Mouse (Mus musculus) erythroblast, embryonic 14.5 days (primary cell): Measurements from ENCODE around the gene Olfr1472. TPM values are rescaled to one million over a fixed set of nuclear protein-coding genes. Genes with fewer than 3 reads are reported as not detected.
"Not testable (repeated sequence)": the region's sequence is repeated elsewhere in the genome, so short reads cannot be mapped to it uniquely, and the experiment has no call there.

Experiments
- H3K27me3 ChIP-seq: 2 replicates; pipeline ENCODE4 v1.6.1; 2012; ENCODE audit warnings: inconsistent platforms; ENCODE audit not compliant: control insufficient read depth
- H3K36me3 ChIP-seq: 2 replicates; pipeline ENCODE4 v1.6.1; 2012; ENCODE audit warnings: mild to moderate bottlenecking, inconsistent platforms; ENCODE audit not compliant: control insufficient read depth
- H3K4me1 ChIP-seq: 2 replicates; pipeline ENCODE4 v1.6.1; 2012; ENCODE audit warnings: inconsistent platforms; ENCODE audit not compliant: control insufficient read depth
- H3K4me3 ChIP-seq: replicated peaks from 2 replicates; pipeline ENCODE3; 2012; ENCODE audit warnings: moderate library complexity, mild to moderate bottlenecking, inconsistent platforms
- H3K9me3 ChIP-seq: 2 replicates; pipeline ENCODE4 v1.6.1; 2012; ENCODE audit warnings: low read length, inconsistent platforms, mixed read lengths; ENCODE audit not compliant: control insufficient read depth
- GATA1 ChIP-seq: IDR thresholded peaks from 2 replicates; pipeline ENCODE4 v1.6.1; 2012; ENCODE audit warnings: low read length, inconsistent platforms, mixed read lengths
- TAL1 ChIP-seq: IDR thresholded peaks from 3 replicates; pipeline ENCODE4 v1.6.1; 2012; ENCODE audit warnings: low read length, inconsistent platforms, mixed read lengths
- polyA plus RNA-seq: library from polyadenylated mRNA; stranded (reverse); fragments of >175 nt; gene quantifications from 2 replicates; pipeline ENCODE4 v1.2.3, GENCODE M21; 2012

The Olfr1472 gene
- not detected in 2 replicates for polyA plus RNA-seq

GRCm38 (mm10) chr19:13455986-13456385 is at the start of gene Olfr1472:
Gene Olfr1472 (minus strand): TSS chr19:13456086.
- Histone ChIP-seq H3K4me3 (no peak within 1 kb of the TSS), H3K27me3 (no peaks in the 10 kb centered on the region), H3K9me3 (peaks cover 3% of the 10 kb centered on the region; the same call in 1 of the 2 replicates), H3K4me1 (no peaks in the 10 kb centered on the region), H3K36me3 (no peaks in the 10 kb centered on the region)
- TF ChIP-seq TAL1 (no peak), GATA1 (no peak)

DNA sequence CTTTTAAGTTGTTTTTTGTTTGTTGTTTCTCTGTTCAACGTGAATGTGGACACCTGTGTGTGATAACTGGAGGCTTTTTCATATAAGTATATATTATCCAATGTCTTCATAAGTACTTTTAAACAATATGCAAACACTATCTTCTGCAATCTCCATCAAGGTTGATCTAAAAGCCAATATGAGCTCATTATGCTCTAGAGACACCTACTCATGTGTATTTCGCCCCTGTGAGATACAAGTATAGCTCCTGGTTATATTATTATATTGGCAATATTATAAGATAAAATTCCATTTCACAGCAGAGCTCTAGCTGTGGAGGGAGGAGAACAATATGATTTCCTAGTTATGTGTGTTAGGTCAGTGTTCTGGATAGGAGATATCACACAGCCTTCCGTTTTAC is 44.4 kb upstream of the Olfr1472 start, which contains the start of gene Olfr1477:
Gene Olfr1477 (plus strand): TSS at position 301 of the 400 bp plus-strand sequence.
- no peak within 1 kb of the TSS for H3K4me3 ChIP-seq
- no peaks in the 10 kb centered on the region for H3K27me3 ChIP-seq
- no peaks in the 10 kb centered on the region for H3K4me1 ChIP-seq
- no peaks in the 10 kb centered on the region for H3K36me3 ChIP-seq
- TF ChIP-seq TAL1 (no peak), GATA1 (no peak)
- H3K9me3 ChIP-seq: peaks cover 4% of the 10 kb centered on the region

DNA sequence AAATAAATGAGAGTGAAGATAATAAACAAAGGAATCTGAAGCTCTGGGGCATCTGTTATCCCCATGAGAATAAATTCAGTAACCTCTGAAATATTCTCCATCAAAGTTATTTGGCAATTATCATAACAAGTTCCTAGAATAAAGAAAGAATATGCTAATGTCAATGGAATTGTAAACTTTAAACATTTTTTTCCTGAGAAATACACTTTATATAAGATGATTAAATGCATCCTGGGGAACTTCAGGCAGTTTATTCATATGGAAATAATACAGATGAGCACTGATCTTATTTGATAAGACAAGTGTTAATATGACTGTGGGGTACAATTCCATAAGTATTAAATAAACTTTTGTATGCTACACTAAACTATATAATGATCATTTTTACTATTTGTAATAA is 24.2 kb upstream of the Olfr1472 start, which contains the start of gene Olfr1475:
Gene Olfr1475 (minus strand): TSS at position 101 of the 400 bp plus-strand sequence.
- no peaks in the 10 kb centered on the region for H3K36me3 ChIP-seq
- H3K4me3 ChIP-seq: no peak within 1 kb of the TSS
- no peaks in the 10 kb centered on the region for H3K27me3 ChIP-seq
- no peaks in the 10 kb centered on the region for H3K4me1 ChIP-seq
- H3K9me3 ChIP-seq: no peaks in the 10 kb centered on the region
- TF ChIP-seq TAL1: no peak
- no peak for TF ChIP-seq GATA1

GRCm38 (mm10) chr19:13469265-13469664 is 13.4 kb upstream of the Olfr1472 start, which contains the start of gene Olfr1474:
Gene Olfr1474 (plus strand): TSS chr19:13469565.
- H3K9me3 ChIP-seq, H3K4me3 ChIP-seq, H3K4me1 ChIP-seq, H3K36me3 ChIP-seq, H3K27me3 ChIP-seq: not testable (repeated sequence)

- not testable (repeated sequence) for H3K27me3 ChIP-seq, H3K4me3 ChIP-seq, H3K36me3 ChIP-seq, H3K4me1 ChIP-seq, H3K9me3 ChIP-seq
Observed at GRCm38 (mm10) chr19:13443109-13443508, 12.8 kb downstream of the Olfr1472 start, which contains the start of gene Olfr1471. Gene Olfr1471 (plus strand): TSS chr19:13443409.

GRCm38 (mm10) chr19:13407549-13407948 is 48.3 kb downstream of the Olfr1472 start, which contains the start of gene Olfr1469:
Gene Olfr1469 (plus strand): TSS chr19:13407849.
- no peak for TF ChIP-seq TAL1
- TF ChIP-seq GATA1: no peak
- Histone ChIP-seq H3K9me3 (peaks cover 6% of the 10 kb centered on the region; the same call in 1 of the 2 replicates), H3K4me1 (no peaks in the 10 kb centered on the region), H3K27me3 (no peaks in the 10 kb centered on the region), H3K36me3 (no peaks in the 10 kb centered on the region), H3K4me3 (no peak within 1 kb of the TSS)

Other genes starting within 250 kb of the Olfr1472 start
- not detected in 2 replicates for gene Olfr1463, start 224.8 kb downstream of the Olfr1472 start, polyA plus RNA-seq
- gene Olfr1465, start 140.5 kb downstream of the Olfr1472 start, polyA plus RNA-seq: not detected in 2 replicates
- gene Olfr1466, start 117.2 kb downstream of the Olfr1472 start, polyA plus RNA-seq: not detected in 2 replicates
- not detected in 2 replicates for gene Olfr1467, start 93.8 kb downstream of the Olfr1472 start, polyA plus RNA-seq
- gene Olfr1469, start 48.2 kb downstream of the Olfr1472 start, polyA plus RNA-seq: not detected in 2 replicates
- not detected in 2 replicates for gene Olfr1471, start 12.7 kb downstream of the Olfr1472 start, polyA plus RNA-seq
- not detected in 2 replicates for gene Olfr1474, start 13.5 kb upstream of the Olfr1472 start, polyA plus RNA-seq
- not detected in 2 replicates for gene Olfr1475, start 24.1 kb upstream of the Olfr1472 start, polyA plus RNA-seq
- gene Olfr1477, start 44.5 kb upstream of the Olfr1472 start, polyA plus RNA-seq: 0.01 TPM in 1 of 2 replicates, not detected in the other
- gene Olfr1480, start 71.8 kb upstream of the Olfr1472 start, polyA plus RNA-seq: not detected in 2 replicates
- gene Olfr1484, start 127.4 kb upstream of the Olfr1472 start, polyA plus RNA-seq: 0.01 TPM in 1 of 2 replicates, not detected in the other
- gene Olfr1487, start 161.3 kb upstream of the Olfr1472 start, polyA plus RNA-seq: not detected in 2 replicates
- gene Olfr1489, start 175.5 kb upstream of the Olfr1472 start, polyA plus RNA-seq: not detected in 2 replicates
- gene Olfr1490, start 195.0 kb upstream of the Olfr1472 start, polyA plus RNA-seq: not detected in 2 replicates
- not detected in 2 replicates for gene Olfr1491, start 241.2 kb upstream of the Olfr1472 start, polyA plus RNA-seq